Mouse (Mus musculus): ENCODE results near the gene Nhlh1.
A peak's percentile ranks its signal among the peaks of the same experiment; 100 is the strongest.

Nhlh1 gene

GRCm38 (mm10) chr1:172057491-172057921 is at the start of gene Nhlh1:
Gene Nhlh1 (minus strand): TSS chr1:172057573.
- no peak for DNase-seq (ENCODE audit: low read depth, low spot score)

DNA sequence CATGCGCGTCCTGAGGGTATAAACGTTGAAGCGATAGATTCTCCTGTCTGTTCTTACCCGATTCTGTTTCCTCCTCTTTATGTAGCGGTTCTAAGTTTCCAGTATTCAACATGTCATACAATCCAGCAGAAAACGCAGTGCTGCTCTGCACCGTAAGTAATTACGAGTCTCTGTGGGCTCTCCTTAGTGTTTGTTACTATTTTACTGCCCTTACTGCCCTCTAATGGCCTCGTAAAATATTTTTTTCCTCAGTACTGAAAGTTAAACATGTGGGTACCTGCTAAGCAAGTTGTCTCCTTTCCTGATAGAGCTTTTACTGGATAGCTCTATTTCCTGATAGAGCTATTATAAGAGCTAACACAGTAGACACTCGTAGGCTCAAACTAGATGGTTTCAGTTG is 47.7 kb upstream of the Nhlh1 start:
- DNase-seq (ENCODE audit: low read depth, low spot score), result no peak

DNA sequence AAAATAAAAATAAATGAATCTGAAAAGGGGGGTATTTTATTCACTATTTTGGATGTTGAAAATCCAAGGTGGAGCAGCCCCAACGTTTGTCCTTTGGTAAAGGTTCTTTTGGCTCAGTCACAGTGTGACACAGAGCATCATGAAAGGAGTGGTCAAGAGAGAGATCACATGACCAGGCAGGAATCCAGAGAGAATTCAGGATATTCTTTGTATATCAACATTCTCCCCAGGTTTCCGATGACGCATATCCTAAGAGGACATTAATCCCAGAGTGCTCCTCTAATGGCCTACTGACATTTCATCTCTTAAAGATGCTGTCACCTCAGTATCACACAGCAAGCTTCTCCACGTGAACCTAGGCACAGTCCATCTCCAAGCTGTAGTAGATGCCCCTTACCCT is 46.2 kb upstream of the Nhlh1 start:
- no peak for DNase-seq (ENCODE audit: low read depth, low spot score)

DNA sequence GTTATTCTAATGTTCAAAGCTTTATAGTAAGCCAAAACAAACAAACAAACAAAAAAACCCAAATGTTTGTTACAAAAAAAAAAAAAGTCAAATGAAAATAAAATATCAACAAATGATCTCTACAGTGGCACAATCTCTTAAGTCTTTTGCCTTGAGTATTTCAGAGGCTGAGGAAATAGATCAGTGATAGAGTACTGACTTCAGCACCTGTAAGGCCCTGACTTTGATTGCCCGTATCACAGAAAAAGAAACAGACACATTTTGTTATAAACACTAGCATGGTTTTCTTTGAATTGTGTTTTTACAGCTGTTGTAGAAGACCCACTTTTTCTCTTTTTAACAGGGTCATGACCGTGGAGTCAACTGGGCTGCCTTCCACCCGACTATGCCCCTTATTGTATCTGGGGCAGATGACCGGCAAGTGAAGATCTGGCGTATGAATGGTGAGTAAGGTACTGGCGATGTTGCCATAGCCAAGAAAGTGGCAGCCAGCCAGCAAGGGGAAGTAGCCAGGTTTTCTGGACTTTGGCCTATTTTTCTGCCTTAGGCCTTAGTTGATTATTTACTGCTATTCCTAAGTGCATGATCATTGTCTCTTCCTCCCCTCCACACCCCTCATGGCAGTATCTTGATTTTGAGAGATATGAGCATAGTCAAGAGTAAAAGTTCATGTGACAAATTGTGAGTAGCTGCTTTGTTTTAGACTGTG is 42.1 kb upstream of the Nhlh1 start:
- DNase-seq (ENCODE audit: low read depth, low spot score), result no peak

DNA sequence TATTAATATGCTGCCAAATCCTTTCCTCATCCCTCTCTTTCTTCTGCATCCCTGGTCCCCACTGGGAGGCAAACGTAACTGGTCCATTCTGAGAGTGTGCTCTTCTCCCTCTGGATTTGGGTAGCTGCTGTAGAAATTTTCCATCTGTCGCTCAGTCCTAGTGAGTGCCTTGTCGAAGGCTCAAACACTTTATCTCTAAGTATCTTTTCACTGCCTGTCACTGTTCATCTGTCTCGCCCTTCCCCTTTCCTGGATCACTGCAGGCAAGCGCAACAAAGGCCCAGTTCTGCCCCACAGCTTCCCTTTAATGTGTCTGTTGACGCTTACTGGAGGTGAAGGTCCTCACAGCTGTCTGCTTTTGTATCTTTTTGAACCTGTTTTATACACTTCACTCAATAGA is 37.8 kb upstream of the Nhlh1 start:
- no peak for DNase-seq (ENCODE audit: low read depth, low spot score)

- DNase-seq (ENCODE audit: low read depth, low spot score), result no peak
Observed at GRCm38 (mm10) chr1:172094295-172094694, 36.9 kb upstream of the Nhlh1 start.

- DNase-seq (ENCODE audit: low read depth, low spot score), result no peak
Observed at GRCm38 (mm10) chr1:172093522-172093921, 36.1 kb upstream of the Nhlh1 start.

DNA sequence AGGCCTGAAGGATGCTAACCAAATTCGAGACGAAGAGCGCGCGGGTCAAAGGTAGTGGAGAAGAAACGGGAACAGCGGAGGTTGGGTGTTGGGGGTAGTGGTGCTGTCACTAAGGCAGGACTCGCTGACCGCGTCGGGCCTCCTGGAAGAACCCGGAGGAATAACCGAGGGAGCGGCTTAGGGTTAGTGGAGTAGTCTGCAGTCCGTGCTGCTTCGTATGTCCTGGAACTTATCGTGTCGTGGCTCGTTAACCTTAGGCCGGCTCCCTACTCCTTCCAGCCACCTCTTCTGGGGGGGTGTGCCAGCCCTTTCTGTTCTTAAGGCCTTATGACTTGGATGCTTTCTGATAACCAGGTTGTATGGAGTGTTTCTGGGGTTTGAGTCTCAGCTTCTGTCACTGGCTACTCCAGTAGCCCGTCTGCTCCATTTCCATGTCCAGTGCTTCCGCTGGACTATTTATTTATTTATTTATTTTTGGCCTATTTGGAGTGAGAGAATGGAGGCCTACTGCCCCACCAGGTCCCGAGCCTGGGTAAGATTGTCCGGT is 25.6 kb upstream of the Nhlh1 start:
- no peak for DNase-seq (ENCODE audit: low read depth, low spot score)

DNA sequence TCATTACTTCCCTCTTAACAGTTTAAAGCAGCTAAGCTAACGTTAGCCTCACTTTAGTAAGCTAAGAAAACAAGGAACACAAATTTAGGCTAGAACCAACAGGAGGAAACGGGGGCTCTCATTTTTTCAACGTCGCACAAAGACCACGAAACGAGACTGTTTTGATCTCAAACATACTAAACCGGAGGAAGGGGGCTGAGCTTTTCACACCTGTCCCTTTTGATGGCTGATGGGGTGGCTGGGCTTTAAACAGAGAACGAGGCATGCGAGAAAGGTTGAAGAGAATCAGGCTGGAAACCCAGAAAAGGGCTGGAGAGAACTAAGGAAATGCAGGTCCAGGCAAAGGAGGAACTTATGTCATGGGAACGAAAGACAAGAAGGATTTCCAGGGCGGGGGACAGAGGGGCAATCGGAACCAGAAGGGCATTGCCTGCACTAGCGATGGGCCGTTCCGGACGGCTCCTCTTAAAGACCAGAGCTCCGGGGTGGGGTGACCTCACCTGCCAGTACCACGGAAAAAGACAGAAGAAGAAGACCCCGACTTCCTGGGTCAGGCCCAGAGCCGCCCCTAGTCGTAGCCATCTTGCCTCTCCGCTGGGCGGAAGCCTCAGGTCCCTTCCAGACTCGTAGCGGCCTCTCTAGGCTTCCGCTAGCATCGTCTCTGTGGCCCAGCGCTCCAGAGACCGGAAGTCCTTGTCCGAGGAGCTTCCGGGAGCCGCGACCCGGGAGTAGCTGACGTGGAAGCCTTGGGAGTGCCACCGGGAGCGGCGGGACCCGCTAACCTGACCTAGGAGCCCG is 24.9 kb upstream of the Nhlh1 start, which contains the start of the genes Copa and Ncstn:
Copa (plus strand) TSS at position 429 of the 798 bp plus-strand sequence.
Ncstn (minus strand) TSS at position 695 of the 798 bp plus-strand sequence.
- peak; percentile 96 for DNase-seq (ENCODE audit: low read depth, low spot score)

DNA sequence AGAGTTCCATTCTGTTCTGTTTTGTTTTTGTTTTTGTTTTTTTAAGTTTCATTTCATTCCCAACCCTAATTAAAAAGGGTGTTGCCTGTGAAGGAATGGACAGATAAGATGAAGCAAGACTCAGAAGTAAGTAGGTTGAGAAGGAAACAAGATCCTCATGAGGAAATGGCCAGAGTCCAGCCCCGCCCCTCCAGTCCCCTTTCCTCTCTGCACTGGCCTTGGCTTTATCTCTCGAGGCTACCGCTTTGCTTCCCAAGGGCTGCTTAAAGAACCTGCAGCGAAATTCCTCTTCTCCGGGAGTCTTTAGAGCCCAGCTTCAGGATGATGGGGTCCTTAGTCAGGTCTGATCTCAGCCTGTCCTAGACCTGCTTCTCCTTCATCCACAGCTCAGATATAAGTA is 20.6 kb upstream of the Nhlh1 start:
- no peak for DNase-seq (ENCODE audit: low read depth, low spot score)

DNA sequence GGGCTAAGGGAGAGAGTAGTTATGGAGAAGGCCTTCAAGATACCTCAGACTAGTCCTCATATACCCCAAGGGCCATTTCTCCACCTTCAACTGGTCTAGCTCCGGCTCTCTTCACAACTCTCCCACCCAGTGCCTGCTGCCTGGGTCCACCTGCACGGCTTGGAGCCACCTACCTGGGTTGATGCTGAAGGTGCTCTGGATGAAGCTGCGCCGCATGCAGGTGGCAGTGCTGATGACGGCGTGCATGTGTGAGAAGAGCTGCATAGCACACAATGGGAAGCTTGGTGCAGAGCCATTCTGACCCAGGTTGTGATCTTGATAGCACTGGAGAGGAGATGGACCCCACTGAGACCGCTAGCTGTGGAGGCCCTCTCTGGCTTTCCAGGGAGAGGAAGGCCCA is 15.2 kb upstream of the Nhlh1 start:
- DNase-seq (ENCODE audit: low read depth, low spot score), result no peak

DNA sequence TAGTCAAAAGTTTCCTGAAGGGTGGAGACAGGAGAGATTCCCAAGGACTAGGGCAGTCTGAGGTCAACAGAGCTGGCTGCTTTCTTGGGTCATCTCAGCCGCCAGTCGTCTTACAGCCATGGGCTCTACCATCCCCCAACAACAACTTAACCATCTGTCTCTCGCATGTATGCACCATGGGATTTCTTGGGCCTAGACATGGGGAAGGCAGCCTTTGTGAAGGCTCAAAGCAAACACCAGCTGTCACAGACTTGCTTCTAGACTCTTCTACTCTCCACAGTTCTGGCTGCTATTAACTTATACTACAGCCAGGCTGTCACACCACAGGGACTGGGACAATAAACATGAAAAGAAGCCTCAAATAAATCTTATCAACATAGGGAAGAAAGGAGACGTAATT is 14.2 kb upstream of the Nhlh1 start:
- no peak for DNase-seq (ENCODE audit: low read depth, low spot score)

DNA sequence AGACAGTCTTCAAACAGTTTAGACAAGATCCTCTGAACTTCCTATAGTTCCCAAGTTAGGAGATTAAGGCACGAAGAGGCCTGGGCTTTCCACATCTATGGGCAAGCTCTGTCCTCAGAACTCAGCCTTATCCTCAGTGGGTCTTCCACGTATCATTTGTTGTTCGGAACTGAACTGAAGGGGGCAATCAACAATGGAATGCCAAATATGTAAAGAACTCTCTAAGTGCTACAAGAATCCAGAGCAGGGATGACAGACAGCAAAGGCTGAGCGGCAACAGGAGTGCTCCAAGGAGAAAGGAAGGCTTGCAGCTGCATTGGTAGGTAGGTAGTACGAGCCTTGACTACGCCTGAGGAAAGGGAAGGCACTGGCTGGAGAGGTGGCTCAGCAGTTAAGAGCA is 12.9 kb upstream of the Nhlh1 start:
- peak; percentile 85 for DNase-seq (ENCODE audit: low read depth, low spot score)

DNA sequence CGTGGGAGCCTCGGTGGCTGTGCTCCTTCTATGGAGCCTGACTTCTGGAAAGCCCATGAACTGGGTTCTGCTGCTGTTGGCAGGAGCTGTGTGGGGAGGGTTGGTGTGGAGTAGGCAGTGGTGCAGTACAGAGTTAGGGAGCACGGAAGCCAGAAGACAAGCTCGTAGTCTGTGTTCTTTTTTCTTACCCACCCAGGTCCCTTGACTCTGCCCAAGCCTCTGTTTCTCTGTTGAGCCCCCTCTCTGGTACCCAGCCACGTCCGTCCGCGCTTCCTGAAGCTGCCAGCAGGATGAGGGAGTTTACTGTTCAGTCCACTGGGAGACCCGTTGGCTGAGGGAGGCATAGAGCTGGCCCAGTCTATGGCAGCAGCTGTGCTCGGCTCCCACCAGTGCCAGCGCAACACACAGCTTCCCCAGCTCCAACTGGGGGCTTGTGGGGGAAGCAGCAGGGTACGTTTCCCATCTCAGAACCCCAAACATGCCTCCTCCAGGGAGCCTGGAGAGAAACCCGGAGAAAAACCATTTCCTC is 7.3 kb upstream of the Nhlh1 start:
- no peak for DNase-seq (ENCODE audit: low read depth, low spot score)

DNA sequence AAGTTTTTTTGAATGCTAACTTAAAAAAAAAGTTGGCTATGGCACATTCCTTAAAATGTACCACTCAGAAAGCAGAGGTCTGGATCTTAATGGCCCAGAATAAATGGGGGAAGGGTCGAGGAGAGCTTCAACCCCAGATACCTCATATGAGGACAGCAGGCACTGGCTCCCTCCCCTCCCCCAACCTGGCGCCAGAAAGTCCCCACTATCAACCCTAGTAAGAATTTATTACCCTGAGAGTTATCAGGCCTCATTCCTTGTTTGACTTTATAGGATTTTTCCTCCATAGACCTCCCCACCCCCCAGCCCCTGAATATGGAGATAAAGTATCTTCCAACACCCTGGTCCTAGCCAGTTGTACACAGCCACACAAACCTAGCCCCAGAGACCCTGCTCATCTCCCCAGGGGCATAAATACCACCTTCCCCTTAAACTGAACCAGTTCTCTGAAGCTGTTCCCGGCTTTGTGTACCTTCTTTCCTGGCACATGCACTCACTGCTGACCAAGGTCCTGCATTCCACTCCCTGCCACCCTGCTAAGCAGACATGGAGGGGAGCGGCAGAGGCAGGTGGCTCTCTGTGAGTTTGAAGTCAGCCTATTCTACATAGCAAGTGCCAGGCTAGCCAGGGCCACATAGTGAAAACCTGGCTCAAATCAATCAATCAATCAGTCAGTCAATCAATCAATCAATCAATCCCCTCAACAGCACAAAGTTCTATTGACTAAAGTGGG is 6.1 kb upstream of the Nhlh1 start:
- no peak for DNase-seq (ENCODE audit: low read depth, low spot score)

- DNase-seq (ENCODE audit: low read depth, low spot score), result no peak
Observed at GRCm38 (mm10) chr1:172062101-172062500, 4.7 kb upstream of the Nhlh1 start.

GRCm38 (mm10) chr1:172061217-172061616 is 3.8 kb upstream of the Nhlh1 start:
- no peak for DNase-seq (ENCODE audit: low read depth, low spot score)

DNA sequence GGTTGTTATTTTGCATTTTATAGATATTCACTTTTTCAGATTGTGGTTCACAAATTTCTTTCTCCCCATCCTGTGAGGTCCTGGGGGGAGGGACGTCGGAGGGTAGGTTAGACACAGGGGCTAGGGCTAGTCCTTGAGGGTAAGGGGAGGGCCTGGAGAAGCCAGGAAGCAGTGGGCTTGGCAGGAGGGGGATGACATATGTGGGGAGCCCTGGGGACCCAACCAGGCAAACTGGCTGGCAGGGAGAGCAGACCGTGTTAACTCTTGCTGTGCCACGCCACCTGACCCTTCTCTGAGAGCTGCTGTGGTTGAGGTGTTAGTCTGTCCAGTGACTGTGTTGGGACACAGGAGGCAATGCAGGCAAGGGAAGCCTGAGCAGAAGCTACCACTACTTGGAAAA is 3.3 kb upstream of the Nhlh1 start:
- no peak for DNase-seq (ENCODE audit: low read depth, low spot score)

- DNase-seq (ENCODE audit: low read depth, low spot score), result no peak
Observed at GRCm38 (mm10) chr1:172058874-172059273, 1.5 kb upstream of the Nhlh1 start.

DNA sequence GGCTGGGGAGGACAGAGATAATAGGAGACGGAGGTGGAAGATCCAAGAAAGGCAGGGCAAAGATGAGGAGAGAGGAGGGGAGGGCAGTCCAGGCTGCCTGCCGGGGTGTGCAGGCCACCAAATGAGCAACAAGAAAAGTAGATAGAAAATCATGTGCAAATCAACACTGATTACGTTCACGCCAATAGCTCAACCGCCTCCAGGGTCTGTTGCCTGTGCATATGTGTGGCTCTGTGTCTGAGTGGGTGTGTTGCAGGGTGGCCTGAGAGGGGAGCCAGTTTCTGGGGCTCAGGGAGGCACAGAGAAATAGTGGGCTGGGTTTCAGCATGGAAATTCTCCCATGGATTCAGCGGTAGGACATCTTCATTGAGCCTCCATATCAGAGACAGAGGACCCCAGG is 948 bp upstream of the Nhlh1 start:
- DNase-seq (ENCODE audit: low read depth, low spot score), result no peak

DNA sequence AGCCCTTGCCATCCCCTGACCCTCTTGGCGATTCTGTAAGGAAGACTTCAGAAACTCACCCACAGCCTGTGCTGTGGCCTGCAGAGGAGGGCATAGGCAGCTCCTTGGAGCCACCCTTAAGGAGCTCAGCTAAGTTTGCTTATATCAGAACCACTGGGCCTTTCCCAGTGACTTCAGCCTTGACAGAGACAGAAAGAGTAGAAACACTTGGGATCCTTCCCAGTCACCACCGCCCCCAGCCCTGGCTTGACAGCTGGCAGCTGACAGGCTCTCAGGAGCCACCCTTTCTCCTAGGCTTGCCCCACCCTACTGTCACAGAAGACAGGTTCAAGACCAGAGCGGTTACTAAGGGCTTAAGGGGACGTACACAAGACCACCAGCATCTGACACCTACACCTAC is 1.1 kb downstream of the Nhlh1 start:
- DNase-seq (ENCODE audit: low read depth, low spot score), result no peak
